Mouse (Mus musculus) hindbrain, embryonic 14.5 days (tissue): ENCODE data around the gene Serpina3f. TPM values are rescaled to one million over a fixed set of nuclear protein-coding genes. Genes with fewer than 3 reads are reported as not detected.

ENCODE experiments used
- ATAC-seq: fragments of 200-750 bp; cut with Nextera tagmentation; 2 replicates; pipeline ENCODE4 v1.8.0; 2017; ENCODE audit warnings: moderate number of reproducible peaks, mild to moderate bottlenecking, moderate TSS enrichment, moderate library complexity; ENCODE audit not compliant: low FRiP score
- DNase-seq: peaks from one replicate; pipeline ENCODE4 v3.0.0-alpha.2; 2015; ENCODE audit warnings: low spot score
- H3K27ac ChIP-seq: fragments of 300-500 bp; sonication (generic); 2 replicates; pipeline ENCODE4 v1.5.1; 2014; ENCODE audit warnings: mild to moderate bottlenecking, moderate library complexity
- H3K27me3 ChIP-seq: fragments of 300-500 bp; sonication (generic); 2 replicates; pipeline ENCODE4 v1.6.1; 2014; ENCODE audit warnings: mild to moderate bottlenecking, low read length, mixed read lengths; ENCODE audit not compliant: control insufficient read depth, insufficient read depth
- H3K36me3 ChIP-seq: fragments of 300-500 bp; sonication (generic); replicated peaks from 2 replicates; pipeline ENCODE4 v1.6.1; 2014; ENCODE audit not compliant: control insufficient read depth, insufficient read depth
- H3K4me1 ChIP-seq: fragments of 300-500 bp; sonication (generic); replicated peaks from 2 replicates; pipeline ENCODE4 v1.6.1; 2014; ENCODE audit warnings: antibody characterized with exemption, low read length, mixed read lengths; ENCODE audit not compliant: control insufficient read depth, insufficient read depth
- H3K4me2 ChIP-seq: fragments of 300-500 bp; sonication (generic); replicated peaks from 2 replicates; pipeline ENCODE4 v1.6.1; 2014; ENCODE audit warnings: mild to moderate bottlenecking, moderate library complexity
- H3K4me3 ChIP-seq: fragments of 300-500 bp; sonication (generic); replicated peaks from 2 replicates; pipeline ENCODE4 v1.5.1; 2014; ENCODE audit warnings: mild to moderate bottlenecking, low read length
- H3K9ac ChIP-seq: fragments of 300-500 bp; sonication (generic); 2 replicates; pipeline ENCODE4 v1.6.1; 2014
- H3K9me3 ChIP-seq: fragments of 300-500 bp; sonication (generic); 2 replicates; pipeline ENCODE4 v1.6.1; 2016; ENCODE audit warnings: low read length; ENCODE audit not compliant: control insufficient read depth
- WGBS: fragments of 180-500 bp; shearing (Covaris S2); extraction: QIAGEN DNeasy Blood & Tissue Kit; methylation state at CpG from one replicate; pipeline ENCODE4 v1.1.7; 2014; 5-methylcytosine and 5-hydroxymethylcytosine counted together
- polyA plus RNA-seq: library from polyadenylated mRNA; unstranded; fragments of >200 nt; fragmentation: Nextera tagmentation; extraction: Ambion mirVana; gene quantifications from 2 replicates; pipeline ENCODE4 v1.2.1, GENCODE M21; 2014

Serpina3f gene
- 0.13 and 0.19 TPM in 2 replicates for polyA plus RNA-seq

- Histone ChIP-seq H3K4me1 (no peaks in the 10 kb centered on the region), H3K9me3 (no peaks in the 10 kb centered on the region), H3K27ac (no peak within 1 kb of the TSS), H3K9ac (no peak within 1 kb of the TSS), H3K27me3 (no peaks in the 10 kb centered on the region), H3K4me3 (no peak within 1 kb of the TSS), H3K4me2 (no peak within 1 kb of the TSS), H3K36me3 (no peaks in the 10 kb centered on the region)
- ATAC-seq (no peak), DNase-seq (no peak)
- WGBS: 82% methylated on average over 1 of the region's 1 CpGs
Observed at GRCm38 (mm10) chr12:104214445-104214753, at the start of gene Serpina3f. Gene Serpina3f, plus strand, starts transcription at chr12:104214544.

- DNase-seq: no peak
- H3K9me3 ChIP-seq: no peaks in the 10 kb centered on the region
- no peak overlapping the region for H3K9ac ChIP-seq
- ATAC-seq: no peak
- no peaks in the 10 kb centered on the region for H3K27me3 ChIP-seq
- no peak overlapping the region for H3K4me3 ChIP-seq
- no peaks in the 10 kb centered on the region for H3K4me1 ChIP-seq
- H3K36me3 ChIP-seq: no peaks in the 10 kb centered on the region
- 84% methylated on average over 3 of the region's 3 CpGs for WGBS
- no peak overlapping the region for H3K4me2 ChIP-seq
- H3K27ac ChIP-seq: no peak overlapping the region
Observed at GRCm38 (mm10) chr12:104174747-104175146, 39.6 kb upstream of the Serpina3f start.

- Histone ChIP-seq H3K9me3 (no peaks in the 10 kb centered on the region), H3K4me2 (no peak overlapping the region), H3K4me3 (no peak overlapping the region), H3K27me3 (no peaks in the 10 kb centered on the region), H3K27ac (no peak overlapping the region), H3K36me3 (no peaks in the 10 kb centered on the region), H3K9ac (no peak overlapping the region), H3K4me1 (no peaks in the 10 kb centered on the region)
- 84% methylated on average over 3 of the region's 3 CpGs for WGBS
- DNase-seq (no peak), ATAC-seq (no peak)
Observed at GRCm38 (mm10) chr12:104175636-104176035, 38.7 kb upstream of the Serpina3f start.

GRCm38 (mm10) chr12:104178577-104178976 is 35.8 kb upstream of the Serpina3f start:
- H3K4me2 ChIP-seq: no peak overlapping the region
- no peaks in the 10 kb centered on the region for H3K27me3 ChIP-seq
- H3K27ac ChIP-seq: no peak overlapping the region
- ATAC-seq (no peak), DNase-seq (no peak)
- H3K36me3 ChIP-seq: no peaks in the 10 kb centered on the region
- H3K4me1 ChIP-seq: no peaks in the 10 kb centered on the region
- H3K4me3 ChIP-seq: no peak overlapping the region
- no peaks in the 10 kb centered on the region for H3K9me3 ChIP-seq
- no peak overlapping the region for H3K9ac ChIP-seq

- DNase-seq (no peak), ATAC-seq (no peak)
- Histone ChIP-seq H3K27me3 (no peaks in the 10 kb centered on the region), H3K9me3 (no peaks in the 10 kb centered on the region), H3K4me2 (no peak overlapping the region), H3K4me3 (no peak overlapping the region), H3K36me3 (no peaks in the 10 kb centered on the region), H3K9ac (no peak overlapping the region), H3K27ac (no peak overlapping the region), H3K4me1 (no peaks in the 10 kb centered on the region)
- 92% methylated on average over 2 of the region's 2 CpGs for WGBS
Observed at GRCm38 (mm10) chr12:104178987-104179386, 35.4 kb upstream of the Serpina3f start.

- 83% methylated on average over 4 of the region's 4 CpGs for WGBS
- H3K27me3 ChIP-seq: no peaks in the 10 kb centered on the region
- H3K4me1 ChIP-seq: no peaks in the 10 kb centered on the region
- H3K9ac ChIP-seq: no peak overlapping the region
- H3K4me3 ChIP-seq: no peak overlapping the region
- no peak overlapping the region for H3K4me2 ChIP-seq
- no peak overlapping the region for H3K27ac ChIP-seq
- ATAC-seq (no peak), DNase-seq (no peak)
- H3K36me3 ChIP-seq: no peaks in the 10 kb centered on the region
- H3K9me3 ChIP-seq: no peaks in the 10 kb centered on the region
Observed at GRCm38 (mm10) chr12:104185046-104185445, 29.3 kb upstream of the Serpina3f start.

GRCm38 (mm10) chr12:104186041-104186581 is 28.2 kb upstream of the Serpina3f start:
- Histone ChIP-seq H3K4me2 (no peak overlapping the region), H3K9ac (no peak overlapping the region), H3K36me3 (no peaks in the 10 kb centered on the region), H3K27me3 (no peaks in the 10 kb centered on the region), H3K27ac (no peak overlapping the region), H3K9me3 (no peaks in the 10 kb centered on the region), H3K4me3 (no peak overlapping the region), H3K4me1 (no peaks in the 10 kb centered on the region)
- ATAC-seq (no peak), DNase-seq (no peak)
- WGBS: 94% methylated on average over 3 of the region's 3 CpGs

GRCm38 (mm10) chr12:104189246-104189645 is 25.1 kb upstream of the Serpina3f start:
- H3K36me3 ChIP-seq: no peaks in the 10 kb centered on the region
- H3K4me3 ChIP-seq: no peak overlapping the region
- WGBS: 83% methylated on average over 2 of the region's 2 CpGs
- H3K9ac ChIP-seq: no peak overlapping the region
- DNase-seq (no peak), ATAC-seq (no peak)
- no peak overlapping the region for H3K4me2 ChIP-seq
- H3K27ac ChIP-seq: no peak overlapping the region
- no peaks in the 10 kb centered on the region for H3K9me3 ChIP-seq
- H3K27me3 ChIP-seq: no peaks in the 10 kb centered on the region
- H3K4me1 ChIP-seq: no peaks in the 10 kb centered on the region

- ATAC-seq (no peak), DNase-seq (no peak)
- no peak overlapping the region for H3K4me2 ChIP-seq
- H3K36me3 ChIP-seq: no peaks in the 10 kb centered on the region
- H3K27ac ChIP-seq: no peak overlapping the region
- H3K4me3 ChIP-seq: no peak overlapping the region
- no peaks in the 10 kb centered on the region for H3K4me1 ChIP-seq
- no peaks in the 10 kb centered on the region for H3K27me3 ChIP-seq
- H3K9me3 ChIP-seq: no peaks in the 10 kb centered on the region
- H3K9ac ChIP-seq: no peak overlapping the region
Observed at GRCm38 (mm10) chr12:104190852-104191251, 23.5 kb upstream of the Serpina3f start.

- Histone ChIP-seq H3K9me3 (no peaks in the 10 kb centered on the region), H3K27me3 (no peaks in the 10 kb centered on the region), H3K9ac (no peak overlapping the region), H3K4me1 (no peaks in the 10 kb centered on the region), H3K36me3 (no peaks in the 10 kb centered on the region), H3K4me3 (no peak overlapping the region), H3K4me2 (no peak overlapping the region), H3K27ac (no peak overlapping the region)
- no peak for DNase-seq
- no peak for ATAC-seq
- WGBS: 86% methylated on average over 4 of the region's 4 CpGs
Observed at GRCm38 (mm10) chr12:104209149-104209548, 5.2 kb upstream of the Serpina3f start.
